Mouse (Mus musculus) lung, postnatal 0 days (tissue): ENCODE data around the gene Znrf3.

Experiments
- CTCF ChIP-seq: IDR thresholded peaks from 2 replicates; pipeline ENCODE4 v1.5.1; 2016; ENCODE audit warnings: antibody characterized with exemption, mild to moderate bottlenecking
- EP300 ChIP-seq: IDR thresholded peaks from 2 replicates; pipeline ENCODE4 v1.6.1; 2016; ENCODE audit warnings: antibody characterized with exemption, mild to moderate bottlenecking, control low read depth

GRCm38 (mm10) chr11:5436988-5437387 lies 7.7 kb downstream of the Znrf3 start:
- TF ChIP-seq CTCF (no peak), EP300 (no peak)
